Mouse (Mus musculus) megakaryocyte, embryonic 14.5 days (primary cell): ENCODE results near the gene Ppp1r32.

Source experiments
- FLI1 ChIP-seq: IDR thresholded peaks from 2 replicates; pipeline ENCODE4 v1.6.1; 2012; ENCODE audit warnings: low read length, inconsistent platforms, mixed read lengths
- GATA1 ChIP-seq: IDR thresholded peaks from 3 replicates; pipeline ENCODE4 v1.6.1; 2012; ENCODE audit warnings: mixed read lengths, low read length, inconsistent platforms, borderline replicate concordance

- no peak for TF ChIP-seq GATA1
- TF ChIP-seq FLI1: no peak
Observed at GRCm38 (mm10) chr19:10525106-10525901, 42.6 kb upstream of the Ppp1r32 start, which contains the start of gene Cpsf7.
